Comparison of ENCODE assay signal across 9 mouse cellular contexts in the genomic region with DNA sequence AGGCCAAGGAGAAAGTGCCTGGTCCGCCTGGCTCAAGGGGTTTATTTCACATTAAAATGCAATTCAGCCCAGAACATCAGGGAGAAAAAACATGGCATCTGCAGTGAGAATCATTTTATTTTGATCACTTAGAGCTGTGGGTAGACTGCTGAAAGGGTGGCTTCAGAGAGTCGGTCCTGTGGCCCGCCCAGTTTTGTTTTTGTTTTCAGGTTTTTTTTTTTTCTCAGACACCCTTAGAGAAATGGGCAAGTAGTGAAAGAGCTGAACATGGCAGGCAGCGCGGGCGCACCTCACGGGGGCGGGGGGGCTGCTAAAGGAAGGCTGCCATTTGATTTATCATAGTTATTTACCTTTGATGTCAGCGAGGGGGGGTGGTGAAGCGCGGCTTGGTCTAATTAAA. TPM values are rescaled to one million over a fixed set of nuclear protein-coding genes. Genes with fewer than 3 reads are reported as not detected.
DNase-seq lines count a peak whose midpoint lies in the region; ATAC-seq and TF ChIP-seq lines count a peak whose summit lies in the region.
"Had no signal": no experiment of that assay in that cellular context is flagged by ENCODE, and none has a peak within 500 bp of the region (broad histone marks: within the 10 kb centered on the region; RNA-seq: fewer than 3 reads in every experiment).

No protein-coding gene starts in this region.

- ATAC-seq in heart, embryonic 12.5 days (ENCODE audit: insufficient number of reproducible peaks, low FRiP score), result no peak
- ATAC-seq in hindbrain, embryonic 14.5 days (ENCODE audit: low FRiP score), result no peak
- no peak for ATAC-seq in midbrain, embryonic 16.5 days
- no peak for ATAC-seq in inflammation-experienced regulatory T-cells, adult 6 months

- H3K4me2 ChIP-seq in heart, embryonic 12.5 days, result peak overlapping the region; percentile 70
- peak overlapping the region; percentile 76 for H3K4me2 ChIP-seq in hindbrain, embryonic 14.5 days (replicated peaks)
- H3K4me2 ChIP-seq in midbrain, embryonic 16.5 days (ENCODE audit: low read length), result peak overlapping the region; percentile 58

- intact Hi-C loops in heart, postnatal 10 days (cut with DNase I), result loop anchor here (5.0 kb wide), 1 partner anchor 206 kb away; the partner anchor contains the start of gene Tspan6

- no peaks in the 10 kb centered on the region for H3K9me3 ChIP-seq in heart, embryonic 12.5 days (replicated peaks)
- H3K9me3 ChIP-seq in hindbrain, embryonic 14.5 days (ENCODE audit: control insufficient read depth, low read length), result no peaks in the 10 kb centered on the region
- no peaks in the 10 kb centered on the region for H3K9me3 ChIP-seq in midbrain, embryonic 16.5 days (replicated peaks; ENCODE audit: control insufficient read depth, low read length, poor library complexity, severe bottlenecking)

- H3K4me1 ChIP-seq in heart, embryonic 12.5 days (replicated peaks), result 0 out of 2 replicates have a peak, but pooled peaks cover 4% of the 10 kb centered on the region
- no peaks in the 10 kb centered on the region; the same call in 1 of the 2 replicates for H3K4me1 ChIP-seq in cortical plate, adult 2 months (ENCODE audit: control insufficient read depth, insufficient read depth, low read length)
- no peaks in the 10 kb centered on the region for H3K4me1 ChIP-seq in hindbrain, embryonic 14.5 days (replicated peaks; ENCODE audit: control insufficient read depth, insufficient read depth, low read length)
- no peaks in the 10 kb centered on the region for H3K4me1 ChIP-seq in midbrain, embryonic 16.5 days (ENCODE audit: control insufficient read depth, insufficient read depth, low read length)

- no peak overlapping the region for H3K27ac ChIP-seq in heart, embryonic 12.5 days (ENCODE audit: poor library complexity, severe bottlenecking)
- no peak overlapping the region for H3K27ac ChIP-seq in cortical plate, adult 2 months (ENCODE audit: insufficient read depth, low read length)
- peak overlapping the region; percentile 61 for H3K27ac ChIP-seq in hindbrain, embryonic 14.5 days
- peak overlapping the region; percentile 75 for H3K27ac ChIP-seq in midbrain, embryonic 16.5 days (ENCODE audit: low read length)

- 12% methylated on average over 11 of the region's 11 CpGs for WGBS in heart, embryonic 12.5 days
- WGBS in hindbrain, embryonic 14.5 days, result 13% methylated on average over 11 of the region's 11 CpGs
- WGBS in midbrain, embryonic 16.5 days, result 16% methylated on average over 11 of the region's 11 CpGs

- H3K9ac ChIP-seq in heart, embryonic 12.5 days, result no peak overlapping the region
- H3K9ac ChIP-seq in hindbrain, embryonic 14.5 days, result peak overlapping the region; percentile 67
- H3K9ac ChIP-seq in midbrain, embryonic 16.5 days (ENCODE audit: low read depth, low read length), result peak overlapping the region; percentile 50

- no peak for TF ChIP-seq POLR2A in cortical plate, adult 2 months (IDR thresholded peaks at IDR 0.05; ENCODE audit: extremely low read depth, insufficient read depth, low read length)

- no peak for TF ChIP-seq CTCF in cortical plate, adult 2 months (IDR thresholded peaks at IDR 0.05; ENCODE audit: extremely low read depth, insufficient read depth, low read length)

- peak overlapping the region; percentile 40 for H3K4me3 ChIP-seq in heart, embryonic 12.5 days
- peak overlapping the region; percentile 44; the same call in 1 of the 2 replicates for H3K4me3 ChIP-seq in cortical plate, adult 2 months (ENCODE audit: insufficient read depth, low read length)
- H3K4me3 ChIP-seq in hindbrain, embryonic 14.5 days (replicated peaks; ENCODE audit: low read length), result peak overlapping the region; percentile 60
- peak overlapping the region; percentile 61 for H3K4me3 ChIP-seq in midbrain, embryonic 16.5 days (ENCODE audit: low read depth, low read length)

- DNase-seq in heart, postnatal 10 days, result no peak
- DNase-seq in hindbrain, embryonic 14.5 days (ENCODE audit: low spot score), result no peak
- no peak for DNase-seq in layer of hippocampus, adult 11-12 months (ENCODE audit: low spot score)
- DNase-seq in yolk sac, embryonic 10.5 days (ENCODE audit: low spot score), result no peak

- H3K27me3 ChIP-seq in heart, embryonic 12.5 days (replicated peaks), result peaks cover 38% of the 10 kb centered on the region
- no peaks in the 10 kb centered on the region for H3K27me3 ChIP-seq in hindbrain, embryonic 14.5 days (ENCODE audit: control insufficient read depth, insufficient read depth, low read length)
- peaks cover 3% of the 10 kb centered on the region; the same call in 1 of the 2 replicates for H3K27me3 ChIP-seq in midbrain, embryonic 16.5 days (ENCODE audit: control insufficient read depth, insufficient read depth, low read depth, low read length)

- no peaks in the 10 kb centered on the region for H3K36me3 ChIP-seq in heart, embryonic 12.5 days
- H3K36me3 ChIP-seq in hindbrain, embryonic 14.5 days (replicated peaks; ENCODE audit: control insufficient read depth, insufficient read depth), result no peaks in the 10 kb centered on the region
- H3K36me3 ChIP-seq in midbrain, embryonic 16.5 days (ENCODE audit: control insufficient read depth, insufficient read depth, low read length), result no peaks in the 10 kb centered on the region
- H3K36me3 ChIP-seq: G1E had no signal

RNA-seq across cellular contexts. Expression of gene Pcdh19, which starts 2.0 kb away (rescaled TPM):
- 0.17 and 0.20 TPM in 2 replicates for polyA plus RNA-seq in heart, embryonic 12.5 days (2016; fragmentation: Nextera tagmentation; extraction: Ambion mirVana)
- total RNA-seq in heart, postnatal 10 days (2021), result 10 to 100 TPM; 18.9 to 20.0 TPM
- 10.9 and 11.4 TPM in 2 replicates for polyA plus RNA-seq in cortical plate, adult 2 months (2012; rRNA removed)
- 17.3 and 18.2 TPM in 2 replicates for polyA plus RNA-seq in hindbrain, embryonic 14.5 days (2014; fragmentation: Nextera tagmentation; extraction: Ambion mirVana)
- polyA plus RNA-seq in midbrain, embryonic 16.5 days (2015; fragmentation: Nextera tagmentation; extraction: Ambion mirVana), result 26.3 and 29.1 TPM in 2 replicates
- polyA plus RNA-seq in inflammation-experienced regulatory T-cells, adult 6 months (2017; shearing (Covaris generic)), result not detected
- polyA plus RNA-seq: G1E had no signal

Comparison
In these comparisons a context has a peak if more than half of its experiments do, and no peak if none do; other contexts are left out.
1. H3K27ac ChIP-seq: peak in hindbrain, embryonic 14.5 days (single experiment) and midbrain, embryonic 16.5 days (single experiment); none in heart, embryonic 12.5 days (single experiment) and cortical plate, adult 2 months (single experiment).
2. Peak in every context shown above with its lines, with median percentiles within 50 percentile points of each other: H3K4me2 ChIP-seq and H3K4me3 ChIP-seq.